Mouse (Mus musculus) lung, postnatal 0 days (tissue): ENCODE measurements around the gene Cntf. TPM values are rescaled to one million over a fixed set of nuclear protein-coding genes. Genes with fewer than 3 reads are reported as not detected.
A peak's percentile ranks its signal among the peaks of the same experiment; 100 is the strongest.

Experiments used
- ATAC-seq: fragments of 200-750 bp; cut with Nextera tagmentation; 2 replicates; pipeline ENCODE4 v1.8.0; 2017; ENCODE audit warnings: moderate library complexity
- DNase-seq: peaks from one replicate; pipeline ENCODE4 v3.0.0-alpha.2; 2016; ENCODE audit warnings: low spot score
- H3K27ac ChIP-seq: fragments of 300-500 bp; sonication (generic); 2 replicates; pipeline ENCODE4 v1.5.1; 2014; ENCODE audit warnings: antibody characterized with exemption, mild to moderate bottlenecking, low read length, mixed read lengths
- H3K27me3 ChIP-seq: fragments of 300-500 bp; sonication (generic); replicated peaks from 2 replicates; pipeline ENCODE4 v1.6.1; 2014; ENCODE audit warnings: low read length, mixed read lengths; ENCODE audit not compliant: insufficient read depth
- H3K36me3 ChIP-seq: fragments of 300-500 bp; sonication (generic); 2 replicates; pipeline ENCODE4 v1.6.1; 2014; ENCODE audit warnings: low read length, mixed read lengths; ENCODE audit not compliant: insufficient read depth
- H3K4me1 ChIP-seq: fragments of 300-500 bp; sonication (generic); 2 replicates; pipeline ENCODE4 v1.6.1; 2014; ENCODE audit warnings: antibody characterized with exemption, low read depth, low read length, mixed read lengths; ENCODE audit not compliant: insufficient read depth
- H3K4me2 ChIP-seq: fragments of 300-500 bp; sonication (generic); replicated peaks from 2 replicates; pipeline ENCODE4 v1.6.1; 2014; ENCODE audit warnings: low read depth, mild to moderate bottlenecking, low read length, moderate library complexity, mixed read lengths
- H3K4me3 ChIP-seq: fragments of 300-500 bp; sonication (generic); 2 replicates; pipeline ENCODE4 v1.5.1; 2014; ENCODE audit warnings: low read depth, low read length
- H3K9ac ChIP-seq: fragments of 300-500 bp; sonication (generic); replicated peaks from 2 replicates; pipeline ENCODE4 v1.6.1; 2014; ENCODE audit warnings: low read depth, mild to moderate bottlenecking
- H3K9me3 ChIP-seq: fragments of 300-500 bp; sonication (generic); 2 replicates; pipeline ENCODE4 v1.6.1; 2016; ENCODE audit warnings: low read length, mixed read lengths
- CTCF ChIP-seq: IDR thresholded peaks from 2 replicates; pipeline ENCODE4 v1.5.1; 2016; ENCODE audit warnings: antibody characterized with exemption, mild to moderate bottlenecking
- EP300 ChIP-seq: IDR thresholded peaks from 2 replicates; pipeline ENCODE4 v1.6.1; 2016; ENCODE audit warnings: antibody characterized with exemption, mild to moderate bottlenecking, control low read depth
- WGBS: fragments of 180-500 bp; shearing (Covaris S2); extraction: QIAGEN DNeasy Blood & Tissue Kit; methylation state at CpG from one replicate; pipeline ENCODE4 v1.1.7; 2014; 5-methylcytosine and 5-hydroxymethylcytosine counted together
- polyA plus RNA-seq: library from polyadenylated mRNA; unstranded; fragments of >200 nt; fragmentation: Nextera tagmentation; extraction: Ambion mirVana; gene quantifications from 2 replicates; pipeline ENCODE4 v1.2.1, GENCODE M21; 2015

Gene Cntf
- polyA plus RNA-seq, 1 experiment from 2014 or later: 0.91 TPM

GRCm38 (mm10) chr19:12796328-12796931 is 31.0 kb upstream of the Cntf start:
- under 1% methylated on average over 29 of the region's 29 CpGs for WGBS
- Histone ChIP-seq H3K9me3 (no peaks in the 10 kb centered on the region), H3K27ac (peak overlapping the region; percentile 100), H3K9ac (peak overlapping the region; percentile 66), H3K4me2 (peak overlapping the region; percentile 71), H3K27me3 (no peaks in the 10 kb centered on the region), H3K4me3 (peak overlapping the region; percentile 99), H3K4me1 (peaks cover 3% of the 10 kb centered on the region; the same call in 1 of the 2 replicates), H3K36me3 (no peaks in the 10 kb centered on the region)
- TF ChIP-seq EP300 (no peak), CTCF (no peak; the same call in 1 of the 2 replicates)
- DNase-seq (peak; percentile 89), ATAC-seq (peak; percentile 16)

GRCm38 (mm10) chr19:12795511-12796327 is 30.3 kb upstream of the Cntf start, which contains the start of the genes Zfp91 and Lpxn:
Gene Zfp91, minus strand, starts transcription at chr19:12796126.
Gene Lpxn, plus strand, starts transcription at chr19:12796193.
- Histone ChIP-seq H3K4me2 (peak within 1 kb of the TSS; percentile 71), H3K9ac (peak within 1 kb of the TSS; percentile 97), H3K27me3 (no peaks in the 10 kb centered on the region), H3K4me1 (peaks cover 5% of the 10 kb centered on the region; the same call in 1 of the 2 replicates), H3K4me3 (peak within 1 kb of the TSS; percentile 99), H3K27ac (peak within 1 kb of the TSS; percentile 100), H3K36me3 (no peaks in the 10 kb centered on the region), H3K9me3 (no peaks in the 10 kb centered on the region)
- ATAC-seq: peak; percentile 92
- TF ChIP-seq CTCF (peak; percentile 39), EP300 (no peak; the same call in 1 of the 2 replicates)
- WGBS: under 1% methylated on average over 48 of the region's 76 CpGs
- peak; percentile 100 for DNase-seq

- Histone ChIP-seq H3K36me3 (no peaks in the 10 kb centered on the region), H3K4me2 (peak overlapping the region; percentile 64), H3K27me3 (no peaks in the 10 kb centered on the region), H3K9ac (peak overlapping the region; percentile 95), H3K4me1 (peaks cover 5% of the 10 kb centered on the region; the same call in 1 of the 2 replicates), H3K4me3 (peak overlapping the region; percentile 99), H3K9me3 (no peaks in the 10 kb centered on the region), H3K27ac (peak overlapping the region; percentile 100)
- WGBS: 0% methylated on average over 10 of the region's 63 CpGs
- ATAC-seq (no peak), DNase-seq (no peak)
- TF ChIP-seq CTCF (no peak), EP300 (no peak)
Measured at GRCm38 (mm10) chr19:12795110-12795509, 29.7 kb upstream of the Cntf start.

GRCm38 (mm10) chr19:12794056-12795044 is 28.9 kb upstream of the Cntf start:
- Histone ChIP-seq H3K4me3 (peak overlapping the region; percentile 99), H3K27ac (peak overlapping the region; percentile 100), H3K36me3 (no peaks in the 10 kb centered on the region), H3K9ac (peak overlapping the region; percentile 95), H3K4me1 (peaks cover 5% of the 10 kb centered on the region; the same call in 1 of the 2 replicates), H3K9me3 (no peaks in the 10 kb centered on the region), H3K27me3 (no peaks in the 10 kb centered on the region), H3K4me2 (peak overlapping the region; percentile 64)
- DNase-seq: peak; percentile 95
- 1% methylated on average over 27 of the region's 39 CpGs for WGBS
- TF ChIP-seq CTCF (peak; percentile 91), EP300 (no peak)
- peak; percentile 60 for ATAC-seq

GRCm38 (mm10) chr19:12792374-12792773 is 26.9 kb upstream of the Cntf start:
- no peak overlapping the region for H3K4me2 ChIP-seq
- H3K27ac ChIP-seq: no peak overlapping the region
- DNase-seq (no peak), ATAC-seq (no peak)
- H3K9me3 ChIP-seq: no peaks in the 10 kb centered on the region
- H3K9ac ChIP-seq: no peak overlapping the region
- H3K4me1 ChIP-seq: peaks cover 5% of the 10 kb centered on the region; the same call in 1 of the 2 replicates
- H3K27me3 ChIP-seq: no peaks in the 10 kb centered on the region
- H3K36me3 ChIP-seq: no peaks in the 10 kb centered on the region; the same call in 1 of the 2 replicates
- TF ChIP-seq EP300 (no peak), CTCF (no peak)
- no peak overlapping the region for H3K4me3 ChIP-seq
